Mouse (Mus musculus) kidney, adult 11 months (tissue): ENCODE results near the gene Golga2.

Source experiments
- DNase-seq: peaks from one replicate; pipeline ENCODE4 v3.0.0; 2022

Golga2 gene

GRCm38 (mm10) chr2:32344598-32345321, 57.6 kb downstream of the Golga2 start:
- DNase-seq = no peak

DNA sequence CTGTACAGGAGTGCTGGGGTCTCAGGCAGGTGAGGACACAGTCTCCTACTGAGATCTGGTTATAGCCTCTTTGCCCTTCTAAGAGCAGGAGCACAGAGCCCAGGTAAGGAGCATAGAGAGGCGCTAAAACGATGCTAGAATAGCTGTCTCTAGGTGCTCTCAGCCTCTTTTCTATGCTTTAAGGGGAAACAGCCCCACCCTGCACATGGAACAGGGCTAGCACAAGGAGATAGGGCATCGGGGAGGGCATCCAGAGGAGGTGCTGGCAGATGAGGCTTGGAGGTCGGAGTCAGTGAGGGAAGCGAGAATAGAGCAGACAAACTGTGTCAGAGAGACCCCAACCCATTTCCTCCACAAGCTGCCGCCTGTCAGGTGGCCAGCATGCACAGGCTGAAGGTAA, 59.8 kb downstream of the Golga2 start:
- no peak for DNase-seq

GRCm38 (mm10) chr2:32348311-32348710, 61.1 kb downstream of the Golga2 start:
- no peak for DNase-seq

DNA sequence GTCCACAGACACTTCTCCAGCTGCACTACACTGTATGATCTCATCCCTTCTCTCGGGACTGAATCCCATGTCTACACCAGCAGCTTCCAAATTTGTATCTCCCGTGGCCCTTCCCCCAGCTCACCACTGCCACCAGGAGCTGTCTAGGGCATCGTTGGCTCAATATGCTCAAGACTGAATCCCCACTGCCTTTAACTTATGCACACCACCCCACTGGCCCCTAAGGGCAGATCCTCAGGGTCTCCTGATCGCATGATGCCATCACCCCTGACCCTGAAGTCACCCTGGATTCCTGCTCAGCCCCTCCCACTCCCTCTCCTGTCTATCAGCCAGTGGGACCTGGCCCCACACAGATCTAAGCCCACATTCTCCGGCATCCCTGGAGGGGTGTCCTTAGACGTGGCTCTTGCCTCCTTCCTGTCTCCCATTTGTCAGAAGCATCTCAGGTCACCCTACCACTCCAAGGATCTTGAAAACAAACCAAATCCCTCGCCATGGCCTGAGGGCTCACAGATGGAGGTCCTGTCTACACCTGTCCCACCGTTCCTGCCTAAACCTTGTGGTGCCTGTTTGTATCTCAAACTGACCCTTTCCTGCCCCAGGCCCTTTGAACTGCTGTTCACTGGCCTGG, 62.6 kb downstream of the Golga2 start:
- DNase-seq = no peak

DNA sequence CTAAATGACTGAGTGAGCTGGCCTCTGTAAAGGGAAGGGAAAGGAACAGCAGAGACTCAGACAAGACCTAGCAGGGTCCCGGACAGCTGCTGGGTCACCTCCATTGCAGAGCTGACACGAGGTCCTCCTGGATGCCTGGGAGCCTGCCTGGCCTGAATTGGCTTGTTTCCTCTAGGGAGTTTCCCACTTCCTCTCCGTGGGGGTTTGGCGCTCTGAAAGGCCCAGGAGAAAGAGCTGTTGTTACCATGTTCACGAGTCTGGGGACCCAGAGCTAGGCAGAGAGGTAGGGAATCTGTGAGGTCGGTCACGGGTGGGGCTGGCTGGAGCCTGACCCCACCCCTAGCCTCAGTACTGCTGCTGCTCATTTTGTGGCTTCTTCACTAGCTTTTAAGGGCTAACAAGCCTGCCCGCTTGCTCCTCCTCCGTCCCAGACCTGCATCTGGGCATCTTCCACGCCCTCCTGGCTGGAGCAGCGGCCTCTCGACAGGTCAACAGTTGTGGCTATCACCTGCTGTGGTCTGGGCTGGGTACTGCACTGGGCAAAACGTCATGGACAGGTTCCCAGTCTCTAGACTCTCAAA, 63.4 kb downstream of the Golga2 start:
- DNase-seq = no peak

- no peak for DNase-seq
Observed at GRCm38 (mm10) chr2:32351471-32351961, 64.3 kb downstream of the Golga2 start.

GRCm38 (mm10) chr2:32352151-32353006, 65.2 kb downstream of the Golga2 start, which contains the start of gene Ciz1:
Gene Ciz1 (plus strand): TSS chr2:32352327.
- DNase-seq = no peak

DNA sequence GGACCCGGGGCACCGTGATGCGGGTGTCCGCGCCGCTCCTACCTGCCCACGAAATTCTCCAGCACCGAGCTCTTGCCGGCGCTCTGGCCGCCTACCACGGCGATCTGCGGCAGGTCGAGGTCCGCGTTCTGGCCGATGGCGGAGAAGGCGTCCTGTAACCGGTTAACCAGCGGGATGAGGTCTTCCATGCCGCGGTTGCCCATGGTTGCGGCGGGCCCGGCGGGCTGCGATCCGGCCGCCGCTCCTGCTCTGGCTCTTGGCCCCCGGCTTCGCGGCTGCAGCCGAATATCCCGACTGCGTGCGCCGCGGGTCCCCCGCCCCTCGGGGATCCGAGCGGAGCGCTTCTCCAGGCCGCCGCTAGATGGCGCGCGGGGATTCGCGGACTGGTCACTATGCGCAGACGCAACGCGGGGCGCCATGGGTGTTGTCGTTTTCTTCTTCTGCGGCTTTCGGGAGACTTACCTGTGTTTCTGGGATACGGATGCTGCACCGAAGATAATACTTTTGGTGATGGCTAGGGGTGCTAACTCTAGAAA, 65.9 kb downstream of the Golga2 start, which contains the start of gene Dnm1:
Gene Dnm1 (minus strand): TSS at position 332 of the 536 bp plus-strand sequence.
- peak; percentile 80 for DNase-seq

DNA sequence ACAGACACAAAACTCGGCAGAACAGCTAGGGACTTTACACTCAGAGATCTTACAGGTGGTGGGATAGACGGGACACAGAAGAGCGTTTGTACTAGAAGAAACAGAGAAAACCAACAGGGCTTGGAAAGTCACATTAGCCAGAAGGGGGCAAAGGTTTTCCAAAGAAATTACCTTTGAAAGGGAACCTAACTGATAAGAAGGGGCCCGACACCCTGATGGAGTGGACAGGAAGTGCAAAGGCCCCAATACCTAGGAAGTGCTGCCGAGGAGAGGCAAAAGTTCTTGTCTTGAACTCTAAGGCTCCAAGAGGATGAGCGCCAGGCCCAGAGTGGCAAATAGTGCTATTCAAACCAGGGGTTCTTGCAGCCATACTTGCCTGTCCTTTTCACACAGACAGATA, 66.7 kb downstream of the Golga2 start:
- no peak for DNase-seq

- DNase-seq = no peak
Observed at GRCm38 (mm10) chr2:32354336-32354895, 67.2 kb downstream of the Golga2 start.

GRCm38 (mm10) chr2:32356216-32356615, 69.0 kb downstream of the Golga2 start:
- DNase-seq = no peak
